Mouse (Mus musculus): ENCODE measurements around the gene Urb1.

GRCm38 (mm10) chr16:90753386-90753941 is 56.7 kb downstream of the Urb1 start:
- TF ChIP-seq GATA1 (IDR thresholded peaks at IDR 0.05; ENCODE audit: borderline replicate concordance, low read length) (no peak), FLI1 (IDR thresholded peaks at IDR 0.05; ENCODE audit: low read length) (no peak)

Measured in megakaryocyte, embryonic 14.5 days (primary cell).